Mouse (Mus musculus) liver, embryonic 14.5 days (tissue): ENCODE results near the gene Grik1. TPM values are rescaled to one million over a fixed set of nuclear protein-coding genes. Genes with fewer than 3 reads are reported as not detected.

Source experiments
- ATAC-seq: fragments of 200-750 bp; cut with Nextera tagmentation; 2 replicates; pipeline ENCODE4 v1.8.0; 2017; ENCODE audit warnings: moderate number of reproducible peaks, mild to moderate bottlenecking, moderate library complexity; ENCODE audit not compliant: insufficient read depth
- DNase-seq, 3 experiments: peaks; one replicate each; pipeline ENCODE4 v3.0.0-alpha.2; 2012 to 2013; ENCODE audit warnings: low read depth in 3 of 3, low spot score in 3 of 3
- H3K27ac ChIP-seq: fragments of 300-500 bp; sonication (generic); 2 replicates; pipeline ENCODE4 v1.5.1; 2014; ENCODE audit warnings: moderate library complexity, mild to moderate bottlenecking, control low read depth, inconsistent platforms
- H3K27me3 ChIP-seq: fragments of 300-500 bp; sonication (generic); 2 replicates; pipeline ENCODE4 v1.6.1; 2014; ENCODE audit warnings: mild to moderate bottlenecking, low read length, moderate library complexity; ENCODE audit not compliant: control insufficient read depth, insufficient read depth
- H3K36me3 ChIP-seq: fragments of 300-500 bp; sonication (generic); replicated peaks from 2 replicates; pipeline ENCODE4 v1.6.1; 2014; ENCODE audit warnings: low read depth; ENCODE audit not compliant: control insufficient read depth, insufficient read depth
- H3K4me1 ChIP-seq, 2 experiments: fragments of 200-500 bp in 1 of 2; fragments of 300-500 bp in 1 of 2; sonication (generic) in 1 of 2; replicated peaks; 2 replicates each; pipeline ENCODE4 v1.6.1; 2012 to 2014; ENCODE audit warnings: antibody characterized with exemption in 1 of 2, inconsistent platforms in 1 of 2, low read length in 1 of 2; ENCODE audit not compliant: control insufficient read depth in 2 of 2, insufficient read depth in 2 of 2
- H3K4me2 ChIP-seq: fragments of 300-500 bp; sonication (generic); 2 replicates; pipeline ENCODE4 v1.6.1; 2014; ENCODE audit warnings: low read depth, mild to moderate bottlenecking, control low read depth, moderate library complexity
- H3K4me3 ChIP-seq, 2 experiments: fragments of 200-500 bp in 1 of 2; fragments of 300-500 bp in 1 of 2; sonication (generic) in 1 of 2; 2 replicates each; pipeline ENCODE4 v1.5.1; 2012 to 2014; ENCODE audit warnings: low read depth in 2 of 2, low read length in 2 of 2, mild to moderate bottlenecking in 2 of 2, control low read depth in 1 of 2, inconsistent platforms in 1 of 2, moderate library complexity in 1 of 2; ENCODE audit not compliant: insufficient read depth in 1 of 2
- H3K9ac ChIP-seq: fragments of 300-500 bp; sonication (generic); replicated peaks from 2 replicates; pipeline ENCODE4 v1.6.1; 2014; ENCODE audit warnings: mild to moderate bottlenecking, control low read depth, moderate library complexity
- H3K9me3 ChIP-seq: fragments of 300-500 bp; sonication (generic); 2 replicates; pipeline ENCODE4 v1.6.1; 2016; ENCODE audit warnings: low read length, mixed read lengths; ENCODE audit not compliant: control insufficient read depth
- CTCF ChIP-seq: IDR thresholded peaks from 2 replicates; pipeline ENCODE4 v1.5.1; 2016; ENCODE audit warnings: antibody characterized with exemption, low read depth, control low read depth
- EP300 ChIP-seq: IDR thresholded peaks from 2 replicates; pipeline ENCODE4 v1.6.1; 2016; ENCODE audit warnings: antibody characterized with exemption, low read depth
- WGBS: fragments of 180-500 bp; shearing (Covaris S2); extraction: QIAGEN DNeasy Blood & Tissue Kit; methylation state at CpG from one replicate; pipeline ENCODE4 v1.1.7; 2014; ENCODE audit not compliant: insufficient replicate concordance; 5-methylcytosine and 5-hydroxymethylcytosine counted together
- polyA plus RNA-seq, 2 experiments: library from polyadenylated mRNA; depleted of rRNA in 1 of 2; stranded (reverse) in 1 of 2; unstranded in 1 of 2; fragments of >200 nt; fragmentation: Nextera tagmentation in 1 of 2; extraction: Ambion mirVana in 1 of 2; gene quantifications; 2 replicates each; pipeline versions ENCODE4 v1.2.1 to v1.2.3; 2012 to 2014

Grik1 gene
- polyA plus RNA-seq, 2 experiments: 0.01 to 0.03 TPM

DNA sequence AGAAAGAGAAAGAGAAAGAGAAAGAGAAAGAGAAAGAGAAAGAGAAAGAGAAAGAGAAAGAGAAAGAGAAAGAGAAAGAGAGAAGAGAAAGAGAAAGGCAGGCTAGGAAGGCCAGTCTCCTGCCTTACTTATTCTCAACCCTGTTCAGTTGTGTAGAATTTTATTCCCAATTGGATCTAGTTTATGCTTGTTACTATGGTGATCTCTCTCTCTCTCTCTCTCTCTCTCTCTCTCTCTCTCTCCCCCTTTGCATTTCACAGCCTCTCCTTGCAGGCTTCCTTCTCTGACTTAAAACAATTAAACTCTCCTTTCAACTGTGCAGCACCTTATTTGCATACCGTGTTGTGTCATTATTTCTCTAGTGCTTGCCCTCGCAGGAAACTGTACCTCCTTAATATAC lies 147.5 kb downstream of the Grik1 start:
- Histone ChIP-seq H3K27ac (no peak overlapping the region), H3K9ac (no peak overlapping the region), H3K9me3 (no peaks in the 10 kb centered on the region), H3K4me3 (no peak overlapping the region), H3K4me2 (no peak overlapping the region), H3K4me1 (no peaks in the 10 kb centered on the region), H3K36me3 (no peaks in the 10 kb centered on the region), H3K27me3 (no peaks in the 10 kb centered on the region)
- TF ChIP-seq CTCF (no peak), EP300 (no peak)
- 46% methylated on average over 2 of the region's 2 CpGs for WGBS
- DNase-seq: no peak
- no peak for ATAC-seq

DNA sequence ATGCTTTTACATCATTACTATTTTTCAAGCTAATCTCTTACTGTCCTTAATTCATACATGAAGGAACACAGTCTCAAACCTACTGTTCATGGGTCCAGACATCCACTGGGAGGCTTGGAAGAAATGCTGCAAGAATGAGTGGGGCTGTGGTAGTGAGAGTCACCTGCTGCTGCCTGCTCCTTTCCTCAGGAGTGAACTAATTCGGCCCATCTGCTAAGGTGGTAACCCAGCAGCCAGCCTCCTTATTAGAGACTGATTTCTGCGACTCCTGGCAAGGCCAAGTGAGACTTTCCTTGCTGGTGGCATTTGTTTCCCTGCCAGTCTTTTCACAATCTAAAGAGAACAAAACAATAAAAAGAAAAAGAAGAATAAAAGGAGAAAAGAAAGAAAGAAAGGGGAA lies 147.9 kb downstream of the Grik1 start:
- Histone ChIP-seq H3K27me3 (no peaks in the 10 kb centered on the region), H3K36me3 (no peaks in the 10 kb centered on the region), H3K27ac (no peak overlapping the region), H3K4me2 (no peak overlapping the region), H3K9me3 (no peaks in the 10 kb centered on the region), H3K9ac (no peak overlapping the region), H3K4me3 (no peak overlapping the region), H3K4me1 (no peaks in the 10 kb centered on the region)
- no peak for ATAC-seq
- TF ChIP-seq CTCF: no peak
- no peak for TF ChIP-seq EP300
- WGBS: 44% methylated on average over 2 of the region's 2 CpGs
- no peak for DNase-seq

DNA sequence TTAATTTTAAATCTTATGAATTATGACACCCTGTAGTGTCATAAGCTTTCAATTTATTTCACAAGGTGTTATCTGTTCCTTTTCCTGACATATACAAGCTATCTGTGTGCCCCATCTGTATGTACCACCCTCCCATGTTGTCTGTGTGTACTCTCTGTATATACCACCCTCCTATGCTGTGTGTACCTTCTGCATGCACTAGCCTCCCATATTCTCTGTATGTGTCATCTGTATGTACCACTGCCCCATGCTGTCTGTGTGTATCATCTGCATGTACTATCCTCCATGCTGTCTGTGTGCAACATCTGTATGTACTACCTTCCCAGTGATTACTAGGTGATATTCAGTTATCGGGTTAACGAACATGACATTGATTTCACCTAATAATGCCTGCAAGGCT lies 148.5 kb downstream of the Grik1 start:
- no peak overlapping the region for H3K4me2 ChIP-seq
- WGBS: 82% methylated on average over 2 of the region's 2 CpGs
- no peaks in the 10 kb centered on the region for H3K36me3 ChIP-seq
- no peaks in the 10 kb centered on the region for H3K27me3 ChIP-seq
- DNase-seq: no peak
- TF ChIP-seq CTCF (no peak), EP300 (no peak)
- H3K4me1 ChIP-seq: no peaks in the 10 kb centered on the region
- H3K9me3 ChIP-seq: no peaks in the 10 kb centered on the region
- H3K27ac ChIP-seq: no peak overlapping the region
- ATAC-seq: no peak
- no peak overlapping the region for H3K9ac ChIP-seq
- H3K4me3 ChIP-seq: no peak overlapping the region

DNA sequence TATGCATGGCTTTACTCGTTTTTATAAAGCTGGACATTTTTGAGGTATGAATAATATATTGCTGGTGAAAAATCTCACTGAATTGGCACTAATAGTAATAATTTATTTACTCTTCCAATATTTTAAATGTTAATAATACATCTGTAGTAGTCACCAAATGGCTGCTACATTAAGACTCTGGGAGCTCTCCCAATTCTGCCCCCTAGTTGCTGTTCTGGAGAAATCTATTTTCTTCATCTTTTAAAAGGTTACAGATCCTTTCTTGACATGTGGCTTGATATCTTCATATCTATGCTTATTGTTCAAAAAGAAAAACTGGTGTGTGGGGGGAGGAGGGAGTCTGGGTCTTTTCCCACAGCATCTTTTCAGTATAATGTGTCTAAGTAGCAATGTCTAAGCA lies 151.2 kb downstream of the Grik1 start:
- no peak overlapping the region for H3K9ac ChIP-seq
- TF ChIP-seq CTCF: no peak
- TF ChIP-seq EP300: no peak
- H3K9me3 ChIP-seq: no peaks in the 10 kb centered on the region
- no peak for ATAC-seq
- no peak overlapping the region for H3K27ac ChIP-seq
- H3K27me3 ChIP-seq: no peaks in the 10 kb centered on the region
- no peak overlapping the region for H3K4me3 ChIP-seq
- H3K36me3 ChIP-seq: no peaks in the 10 kb centered on the region
- WGBS: 14% methylated on average over 1 of the region's 1 CpGs
- H3K4me1 ChIP-seq: no peaks in the 10 kb centered on the region
- DNase-seq: no peak
- no peak overlapping the region for H3K4me2 ChIP-seq

DNA sequence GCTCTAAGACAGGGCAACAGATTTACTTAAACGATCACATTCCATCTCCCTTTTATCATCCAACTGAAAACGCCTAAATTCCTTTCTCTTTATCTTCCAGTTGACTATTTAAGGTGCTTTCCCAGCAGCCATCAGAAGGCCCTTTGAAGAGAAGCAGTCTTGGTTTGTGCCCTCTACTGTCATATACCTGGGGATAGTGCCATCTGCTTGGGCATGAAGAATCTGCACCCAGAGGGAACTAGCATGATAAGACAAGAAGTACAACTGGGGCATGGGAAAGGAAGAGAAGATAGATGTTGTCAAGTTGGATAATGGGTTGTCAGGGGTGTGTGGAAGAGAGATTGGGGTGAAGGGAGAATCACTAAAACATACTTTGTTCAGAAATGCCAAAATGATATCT lies 157.1 kb downstream of the Grik1 start:
- Histone ChIP-seq H3K4me3 (no peak overlapping the region), H3K9ac (no peak overlapping the region), H3K27ac (no peak overlapping the region), H3K4me1 (no peaks in the 10 kb centered on the region), H3K9me3 (no peaks in the 10 kb centered on the region), H3K27me3 (no peaks in the 10 kb centered on the region), H3K36me3 (no peaks in the 10 kb centered on the region), H3K4me2 (no peak overlapping the region)
- TF ChIP-seq EP300: no peak
- TF ChIP-seq CTCF: no peak
- whole genome bisulfite sequencing: 37% methylated on average over 2 of the region's 2 CpGs
- ATAC-seq: no peak
- DNase-seq: no peak
